Mouse (Mus musculus) B cell, adult 62 days (primary cell): ENCODE measurements around the gene Olfr618. TPM values are rescaled to one million over a fixed set of nuclear protein-coding genes. Genes with fewer than 3 reads are reported as not detected.

Experiments
- total RNA-seq: library from RNA; stranded (reverse); gene quantifications from 4 replicates; pipeline ENCODE4 v1.2.4, GENCODE M21; 2023

Olfr618 gene
- not detected in 4 replicates for total RNA-seq

GRCm38 (mm10) chr7:103589803-103590202, at the start of gene Olfr618:
Gene Olfr618, plus strand, starts transcription at chr7:103590103.

GRCm38 (mm10) chr7:103542617-103543016, 47.3 kb upstream of the Olfr618 start, which contains the start of gene Olfr612:
Gene Olfr612, minus strand, starts transcription at chr7:103542717.

GRCm38 (mm10) chr7:103547774-103548173, 42.1 kb upstream of the Olfr618 start, which contains the start of gene Olfr613:
Gene Olfr613, plus strand, starts transcription at chr7:103548074.

GRCm38 (mm10) chr7:103555779-103556178, 34.1 kb upstream of the Olfr618 start, which contains the start of gene Olfr615:
Gene Olfr615, plus strand, starts transcription at chr7:103556079.

GRCm38 (mm10) chr7:103569043-103569442, 20.9 kb upstream of the Olfr618 start, which contains the start of gene Olfr616:
Gene Olfr616, minus strand, starts transcription at chr7:103569143.

GRCm38 (mm10) chr7:103572761-103573160, 17.1 kb upstream of the Olfr618 start, which contains the start of gene Olfr617:
Gene Olfr617, plus strand, starts transcription at chr7:103573061.

GRCm38 (mm10) chr7:103600275-103600674, 10.4 kb downstream of the Olfr618 start, which contains the start of gene Olfr619:
Gene Olfr619, plus strand, starts transcription at chr7:103600575.

GRCm38 (mm10) chr7:103612434-103612833, 22.5 kb downstream of the Olfr618 start, which contains the start of gene Olfr620:
Gene Olfr620, minus strand, starts transcription at chr7:103612534.

GRCm38 (mm10) chr7:103642602-103643001, 52.7 kb downstream of the Olfr618 start, which contains the start of gene Olfr622:
Gene Olfr622, minus strand, starts transcription at chr7:103642702.

Other genes with a start within 250 kb of the Olfr618 start
- gene Olfr600, start 240.4 kb upstream of the Olfr618 start, total RNA-seq = not detected in 4 replicates
- gene Olfr601, start 227.4 kb upstream of the Olfr618 start, total RNA-seq = not detected in 4 replicates
- not detected in 4 replicates for gene Olfr603, start 203.9 kb upstream of the Olfr618 start, total RNA-seq
- not detected in 4 replicates for gene Usp17lc, start 175.0 kb upstream of the Olfr618 start, total RNA-seq
- gene Olfr605, start 144.7 kb upstream of the Olfr618 start, total RNA-seq = not detected in 4 replicates
- gene Olfr606, start 141.1 kb upstream of the Olfr618 start, total RNA-seq = not detected in 4 replicates
- gene Olfr607, start 126.0 kb upstream of the Olfr618 start, total RNA-seq = not detected in 4 replicates
- gene Olfr608, start 120.2 kb upstream of the Olfr618 start, total RNA-seq = not detected in 4 replicates
- not detected in 4 replicates for gene Olfr609, start 92.0 kb upstream of the Olfr618 start, total RNA-seq
- gene Olfr610, start 78.0 kb upstream of the Olfr618 start, total RNA-seq = not detected in 4 replicates
- not detected in 4 replicates for gene Olfr611, start 69.3 kb upstream of the Olfr618 start, total RNA-seq
- gene Olfr612, start 47.4 kb upstream of the Olfr618 start, total RNA-seq = not detected in 4 replicates
- not detected in 4 replicates for gene Olfr613, start 42.0 kb upstream of the Olfr618 start, total RNA-seq
- gene Olfr615, start 34.0 kb upstream of the Olfr618 start, total RNA-seq = not detected in 4 replicates
- gene Olfr616, start 21.0 kb upstream of the Olfr618 start, total RNA-seq = not detected in 4 replicates
- not detected in 4 replicates for gene Olfr617, start 17.0 kb upstream of the Olfr618 start, total RNA-seq
- gene Olfr619, start 10.5 kb downstream of the Olfr618 start, total RNA-seq = not detected in 4 replicates
- not detected in 4 replicates for gene Olfr620, start 22.4 kb downstream of the Olfr618 start, total RNA-seq
- gene Olfr622, start 52.6 kb downstream of the Olfr618 start, total RNA-seq = not detected in 4 replicates
- not detected in 4 replicates for gene Olfr623, start 73.6 kb downstream of the Olfr618 start, total RNA-seq
- gene Olfr624, start 81.1 kb downstream of the Olfr618 start, total RNA-seq = not detected in 4 replicates
- gene Olfr625-ps1, start 92.6 kb downstream of the Olfr618 start, total RNA-seq = not detected in 4 replicates
- gene Olfr243, start 124.6 kb downstream of the Olfr618 start, total RNA-seq = not detected in 4 replicates
- not detected in 4 replicates for gene Olfr628, start 140.3 kb downstream of the Olfr618 start, total RNA-seq
- not detected in 4 replicates for gene Olfr629, start 154.8 kb downstream of the Olfr618 start, total RNA-seq
- not detected in 4 replicates for gene Olfr630, start 167.2 kb downstream of the Olfr618 start, total RNA-seq
- gene Olfr69, start 181.5 kb downstream of the Olfr618 start, total RNA-seq = not detected in 4 replicates
- not detected in 4 replicates for gene Olfr68, start 189.6 kb downstream of the Olfr618 start, total RNA-seq
- not detected in 4 replicates for gene Olfr67, start 201.7 kb downstream of the Olfr618 start, total RNA-seq
- gene Hbb-bt, start 223.9 kb downstream of the Olfr618 start, total RNA-seq = 4.4 to 21.0 TPM (median 14.7 TPM) in 4 replicates
- gene Hbb-bs, start 238.0 kb downstream of the Olfr618 start, total RNA-seq = 43.8 to 120 TPM (median 71.7 TPM) in 4 replicates